Mouse (Mus musculus) testis, adult 2 months (tissue): ENCODE measurements around the gene Gab1.

Experiments used
- CTCF ChIP-seq: fragments of 200-500 bp; IDR thresholded peaks from 2 replicates; pipeline ENCODE4 v1.5.1; 2012; ENCODE audit warnings: low read depth, mild to moderate bottlenecking, inconsistent platforms, low read length, moderate library complexity; ENCODE audit not compliant: control insufficient read depth, insufficient read depth, insufficient replicate concordance
- POLR2A ChIP-seq: fragments of 200-500 bp; IDR thresholded peaks from 2 replicates; pipeline ENCODE4 v1.6.1; 2012; ENCODE audit warnings: low read depth, mild to moderate bottlenecking, inconsistent platforms, low read length, moderate library complexity; ENCODE audit not compliant: control insufficient read depth

DNA sequence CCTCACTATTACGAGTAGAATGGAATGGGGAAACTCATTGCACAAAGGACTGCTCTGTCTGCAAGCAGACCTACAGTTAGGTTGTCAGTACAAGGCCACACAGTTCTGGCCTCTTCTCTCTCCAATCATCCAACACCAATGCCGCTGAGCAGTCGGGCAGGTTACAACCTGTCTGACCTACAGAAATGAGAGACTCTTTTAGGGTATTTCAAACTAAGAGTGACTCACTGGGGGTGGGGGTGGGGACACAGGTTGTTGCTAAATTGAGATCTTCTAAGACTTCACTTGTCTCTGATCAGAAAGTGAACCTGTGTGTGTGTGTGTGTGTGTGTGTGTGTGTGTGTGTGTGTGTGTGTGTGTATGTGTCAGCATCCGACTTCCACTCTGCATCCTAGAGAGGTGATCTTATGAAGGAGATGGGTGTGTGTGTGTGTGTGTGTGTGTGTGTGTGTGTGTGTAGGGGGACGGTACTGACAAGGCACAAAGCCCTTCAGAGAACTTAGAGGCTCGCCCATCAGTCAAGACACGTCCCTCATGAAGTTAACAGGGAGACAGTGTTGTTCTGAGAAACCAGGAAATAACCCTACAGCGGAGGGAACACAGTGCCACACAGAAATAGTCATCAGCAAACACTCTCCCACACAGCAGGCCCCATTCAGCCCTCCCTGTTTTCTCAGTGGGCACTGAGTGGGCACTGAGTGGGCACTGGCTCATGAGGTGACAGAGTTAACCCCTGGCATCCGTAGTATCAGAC, 27.7 kb downstream of the Gab1 start:
- TF ChIP-seq POLR2A: no peak
- no peak for TF ChIP-seq CTCF
